Mouse (Mus musculus) limb, embryonic 14.5 days (tissue): ENCODE measurements around the gene Oas3. TPM values are rescaled to one million over a fixed set of nuclear protein-coding genes. Genes with fewer than 3 reads are reported as not detected.

Experiments
- ATAC-seq: fragments of 200-750 bp; cut with Nextera tagmentation; 2 replicates; pipeline ENCODE4 v1.8.0; 2017; ENCODE audit warnings: low read depth, moderate number of reproducible peaks, moderate TSS enrichment; ENCODE audit not compliant: low FRiP score
- DNase-seq: peaks from one replicate; pipeline ENCODE4 v3.0.0-alpha.2; 2015; ENCODE audit warnings: low spot score
- H3K27ac ChIP-seq: fragments of 300-500 bp; sonication (generic); replicated peaks from 2 replicates; pipeline ENCODE4 v1.5.1; 2014; ENCODE audit warnings: low read depth, mild to moderate bottlenecking, low read length, moderate library complexity, mixed read lengths
- H3K27me3 ChIP-seq: fragments of 300-500 bp; sonication (generic); 2 replicates; pipeline ENCODE4 v1.6.1; 2014; ENCODE audit warnings: low read length, mixed read lengths; ENCODE audit not compliant: control insufficient read depth, insufficient read depth
- H3K36me3 ChIP-seq: fragments of 300-500 bp; sonication (generic); 2 replicates; pipeline ENCODE4 v1.6.1; 2014; ENCODE audit warnings: mild to moderate bottlenecking, low read length, moderate library complexity, mixed read lengths; ENCODE audit not compliant: control insufficient read depth, insufficient read depth
- H3K4me1 ChIP-seq: fragments of 300-500 bp; sonication (generic); 2 replicates; pipeline ENCODE4 v1.6.1; 2014; ENCODE audit warnings: antibody characterized with exemption, low read length, mixed read lengths; ENCODE audit not compliant: control insufficient read depth, insufficient read depth
- H3K4me2 ChIP-seq: fragments of 300-500 bp; sonication (generic); replicated peaks from 2 replicates; pipeline ENCODE4 v1.6.1; 2014; ENCODE audit warnings: low read depth, mild to moderate bottlenecking, low read length, moderate library complexity; ENCODE audit not compliant: severe bottlenecking
- H3K4me3 ChIP-seq: fragments of 300-500 bp; sonication (generic); replicated peaks from 2 replicates; pipeline ENCODE4 v1.5.1; 2014; ENCODE audit warnings: low read length
- H3K9ac ChIP-seq: fragments of 300-500 bp; sonication (generic); 2 replicates; pipeline ENCODE4 v1.6.1; 2014; ENCODE audit warnings: mild to moderate bottlenecking, low read depth, low read length, moderate library complexity; ENCODE audit not compliant: severe bottlenecking
- H3K9me3 ChIP-seq: fragments of 300-500 bp; sonication (generic); 2 replicates; pipeline ENCODE4 v1.6.1; 2016; ENCODE audit warnings: low read length; ENCODE audit not compliant: control insufficient read depth
- POLR2A ChIP-seq: fragments of 200-500 bp; IDR thresholded peaks from 2 replicates; pipeline ENCODE4 v1.8.0; 2012; ENCODE audit warnings: inconsistent platforms, mild to moderate bottlenecking, moderate library complexity, borderline replicate concordance; ENCODE audit not compliant: insufficient read depth, insufficient read length; ENCODE audit errors: extremely low read depth
- WGBS: fragments of 180-500 bp; shearing (Covaris S2); extraction: QIAGEN DNeasy Blood & Tissue Kit; methylation state at CpG from one replicate; pipeline ENCODE4 v1.1.7; 2014; 5-methylcytosine and 5-hydroxymethylcytosine counted together
- polyA plus RNA-seq, 2 experiments: library from polyadenylated mRNA; depleted of rRNA in 1 of 2; stranded (reverse) in 1 of 2; unstranded in 1 of 2; fragments of >200 nt; fragmentation: Nextera tagmentation in 1 of 2; extraction: Ambion mirVana in 1 of 2; gene quantifications; 2 replicates each; pipeline versions ENCODE4 v1.2.1 to v1.2.3; 2012 to 2014

Oas3 gene
- polyA plus RNA-seq, 2 experiments = 0.11 to 0.22 TPM

- Histone ChIP-seq H3K36me3 (no peaks in the 10 kb centered on the region), H3K9me3 (no peaks in the 10 kb centered on the region), H3K4me2 (no peak overlapping the region), H3K27ac (no peak overlapping the region), H3K4me3 (no peak overlapping the region), H3K9ac (no peak overlapping the region), H3K4me1 (no peaks in the 10 kb centered on the region), H3K27me3 (no peaks in the 10 kb centered on the region)
- ATAC-seq (no peak), DNase-seq (no peak)
- TF ChIP-seq POLR2A = no peak
- 57% methylated on average over 7 of the region's 7 CpGs for WGBS
Measured at GRCm38 (mm10) chr5:120721005-120721404, 56.5 kb downstream of the Oas3 start.

GRCm38 (mm10) chr5:120718600-120719378, 58.7 kb downstream of the Oas3 start:
- Histone ChIP-seq H3K9ac (no peak overlapping the region), H3K4me3 (no peak overlapping the region), H3K27ac (no peak overlapping the region), H3K27me3 (peaks cover 13% of the 10 kb centered on the region), H3K4me2 (no peak overlapping the region), H3K4me1 (no peaks in the 10 kb centered on the region), H3K36me3 (no peaks in the 10 kb centered on the region), H3K9me3 (no peaks in the 10 kb centered on the region)
- DNase-seq = no peak
- no peak for TF ChIP-seq POLR2A
- no peak for ATAC-seq
- 57% methylated on average over 12 of the region's 15 CpGs for WGBS

GRCm38 (mm10) chr5:120717136-120717535, 60.3 kb downstream of the Oas3 start:
- DNase-seq (no peak), ATAC-seq (no peak)
- no peak for TF ChIP-seq POLR2A
- Histone ChIP-seq H3K36me3 (no peaks in the 10 kb centered on the region), H3K9ac (no peak overlapping the region), H3K4me3 (no peak overlapping the region), H3K27me3 (peaks cover 23% of the 10 kb centered on the region), H3K4me1 (no peaks in the 10 kb centered on the region), H3K9me3 (no peaks in the 10 kb centered on the region), H3K4me2 (no peak overlapping the region), H3K27ac (no peak overlapping the region)
- WGBS = 63% methylated on average over 10 of the region's 10 CpGs

- 4% methylated on average over 16 of the region's 16 CpGs for WGBS
- DNase-seq (peak; percentile 66), ATAC-seq (no peak)
- Histone ChIP-seq H3K36me3 (no peaks in the 10 kb centered on the region), H3K27ac (no peak overlapping the region), H3K9ac (no peak overlapping the region), H3K4me1 (peaks cover 12% of the 10 kb centered on the region), H3K27me3 (peaks cover 50% of the 10 kb centered on the region), H3K9me3 (no peaks in the 10 kb centered on the region), H3K4me3 (no peak overlapping the region), H3K4me2 (no peak overlapping the region)
- no peak for TF ChIP-seq POLR2A
Measured at GRCm38 (mm10) chr5:120714314-120714713, 63.1 kb downstream of the Oas3 start.

GRCm38 (mm10) chr5:120712721-120713120, 64.7 kb downstream of the Oas3 start:
- WGBS = 65% methylated on average over 8 of the region's 8 CpGs
- ATAC-seq = no peak

More at GRCm38 (mm10) chr5:120712721-120713120, 64.7 kb downstream of the Oas3 start:
- H3K36me3 ChIP-seq = no peaks in the 10 kb centered on the region
- peaks cover 60% of the 10 kb centered on the region for H3K27me3 ChIP-seq
- H3K9ac ChIP-seq = no peak overlapping the region
- DNase-seq = no peak
- peaks cover 12% of the 10 kb centered on the region for H3K4me1 ChIP-seq
- H3K4me2 ChIP-seq = no peak overlapping the region
- no peak for TF ChIP-seq POLR2A
- H3K4me3 ChIP-seq = no peak overlapping the region
- H3K9me3 ChIP-seq = no peaks in the 10 kb centered on the region
- no peak overlapping the region for H3K27ac ChIP-seq
